In the genomic region with DNA sequence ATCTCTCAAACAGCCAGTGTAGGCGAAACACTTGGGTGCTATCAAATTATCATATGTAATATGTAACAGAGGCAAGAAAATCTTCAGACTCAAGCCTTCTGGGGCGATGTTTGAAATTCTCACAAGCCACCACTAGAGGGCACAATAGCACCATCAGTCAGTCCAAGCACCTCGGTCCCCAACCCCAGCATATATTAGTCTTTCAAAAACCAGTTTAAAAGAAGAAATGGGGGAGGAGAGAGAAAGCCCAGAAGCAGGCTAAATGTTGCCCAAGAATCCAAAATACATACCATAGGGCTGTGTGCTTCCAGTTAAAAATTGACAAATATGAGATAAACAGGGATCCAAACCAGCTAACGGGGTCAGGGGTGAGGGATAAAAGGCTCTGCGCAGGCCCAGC, we compare ENCODE assay signal across 9 mouse cellular contexts. TPM values are rescaled to one million over a fixed set of nuclear protein-coding genes. Genes with fewer than 3 reads are reported as not detected.
DNase-seq lines count a peak whose midpoint lies in the region; ATAC-seq and TF ChIP-seq lines count a peak whose summit lies in the region.
"Had no signal": no experiment of that assay in that cellular context is flagged by ENCODE, and none has a peak within 500 bp of the region (broad histone marks: within the 10 kb centered on the region; RNA-seq: fewer than 3 reads in every experiment).

No protein-coding gene starts in this region.

- 37% methylated on average over 5 of the region's 5 CpGs for WGBS in lung, adult 2 months

- ATAC-seq in CD4-positive, CD25-positive, alpha-beta regulatory T cell, adult 4 months: no peak

- H3K9me3 ChIP-seq in MEL (replicated peaks; ENCODE audit: insufficient read depth, low read length): no peaks in the 10 kb centered on the region

- TF ChIP-seq CTCF in MEL (IDR thresholded peaks at IDR 0.05 in 2 of 3, conservative IDR thresholded peaks at IDR 0.05 in 1 of 3; ENCODE audit: control insufficient read depth in 1 of 3, insufficient read depth in 1 of 3, low read depth in 2 of 3, low read length in 3 of 3, poor library complexity in 1 of 3, severe bottlenecking in 1 of 3): peak; percentile 53 to 72 (median 65)
- peak; percentile 84 for TF ChIP-seq CTCF in lung, adult 2 months (IDR thresholded peaks at IDR 0.05; ENCODE audit: insufficient read depth, low read length)

- peaks cover 0 to 2% of the 10 kb centered on the region in 2 experiments; a peak in 1 of 4 replicates for H3K36me3 ChIP-seq in MEL (ENCODE audit: control insufficient read depth in 1 of 2, insufficient read depth in 2 of 2, low read length in 2 of 2)

- H3K27me3 ChIP-seq in MEL (ENCODE audit: control insufficient read depth in 1 of 2, insufficient read depth in 2 of 2, low read length in 2 of 2): no peaks in the 10 kb centered on the region; a peak in 1 of 4 replicates

- TF ChIP-seq EP300 in MEL (IDR thresholded peaks at IDR 0.05; ENCODE audit: low read depth in 1 of 2, low read length in 2 of 2): no peak

- no peak overlapping the region for H3K4me3 ChIP-seq in MEL (ENCODE audit: control insufficient read depth in 1 of 2, insufficient read depth in 1 of 2, low read depth in 2 of 2, low read length in 2 of 2)
- H3K4me3 ChIP-seq in lung, adult 2 months (replicated peaks; ENCODE audit: extremely low read depth, low read depth, low read length): no peak overlapping the region

- no peak overlapping the region for H3K27ac ChIP-seq in MEL (ENCODE audit: control insufficient read depth, low read depth, low read length)
- H3K27ac ChIP-seq: macrophage had no signal

- peaks cover 2% of the 10 kb centered on the region for H3K79me2 ChIP-seq in MEL (ENCODE audit: control insufficient read depth, insufficient read depth, low read length, poor library complexity)

- TF ChIP-seq RAD21 in MEL (IDR thresholded peaks at IDR 0.05; ENCODE audit: low read depth, low read length): peak; percentile 83

- H3K4me1 ChIP-seq in MEL (ENCODE audit: control insufficient read depth in 1 of 2, insufficient read depth in 2 of 2, low read length in 2 of 2): peaks cover 0 to 4% of the 10 kb centered on the region in 2 experiments; a peak in 1 of 4 replicates
- no peaks in the 10 kb centered on the region; the same call in none of the 2 replicates for H3K4me1 ChIP-seq in lung, adult 2 months (ENCODE audit: control insufficient read depth, insufficient read depth, low read length)

- TF ChIP-seq POLR2A in MEL (IDR thresholded peaks at IDR 0.05; ENCODE audit: control insufficient read depth in 1 of 2, insufficient read depth in 1 of 2, low read depth in 1 of 2, low read length in 2 of 2, poor library complexity in 1 of 2): no peak
- TF ChIP-seq POLR2A in lung, adult 2 months (IDR thresholded peaks at IDR 0.05; ENCODE audit: borderline replicate concordance, extremely low read depth, low read depth, low read length): no peak

- peak; percentile 89 for DNase-seq in CD4-positive, CD25-positive, alpha-beta regulatory T cell, adult 2 months (ENCODE audit: low read depth, low spot score)
- peak; percentile 79 for DNase-seq in MEL (ENCODE audit: low read depth, low spot score)
- peak; percentile 72 for DNase-seq in cerebellum, adult 8-10 months
- peak; percentile 59 to 79 for DNase-seq in frontal cortex, postnatal 10 days (ENCODE audit: low spot score in 2 of 2)
- peak; percentile 80 for DNase-seq in kidney, postnatal 14 days
- peak; percentile 59 for DNase-seq in lung, adult 2 months
- peak; percentile 73 to 74 for DNase-seq in right cerebral cortex, postnatal 36 days (ENCODE audit: low spot score in 2 of 2)

- no peak overlapping the region for H3K9ac ChIP-seq in MEL (ENCODE audit: control insufficient read depth, low read depth, low read length, poor library complexity, severe bottlenecking)

TF ChIP-seq in MEL, 35 proteins besides CTCF, POLR2A, EP300 and RAD21:
- TF ChIP-seq POLR2AphosphoS2 (IDR thresholded peaks at IDR 0.05; ENCODE audit: low read length) (no peak), MAZ (IDR thresholded peaks at IDR 0.05; ENCODE audit: low read depth, low read length) (no peak), NELFE (IDR thresholded peaks at IDR 0.05; ENCODE audit: low read depth, low read length) (no peak), ZC3H11A (IDR thresholded peaks at IDR 0.05; ENCODE audit: low read depth, low read length) (peak; percentile 90), SMC3 (IDR thresholded peaks at IDR 0.05; ENCODE audit: low read depth, low read length) (peak; percentile 87)

RNA-seq across cellular contexts. Expression of gene Teddm1a, which starts 3.4 kb away (rescaled TPM):
- under 1 TPM in 1 of 2 experiments, not detected in 1; 0.48 TPM for polyA plus RNA-seq in CD4-positive, CD25-positive, alpha-beta regulatory T cell, adult 4 months (2017; shearing (Covaris generic))
- total RNA-seq in MEL (2012; rRNA removed): not detected in 2 replicates
- polyA plus RNA-seq in MEL (2012; ENCODE audit: insufficient read depth in 1 of 2, insufficient read length in 2 of 2, low read depth in 1 of 2, low replicate concordance in 2 of 2, missing spikeins in 1 of 2): not detected
- not detected in 2 replicates for polyA plus RNA-seq in lung, adult 2 months (2012; rRNA removed)
- polyA plus RNA-seq: macrophage had no signal

RNA-seq across cellular contexts. Expression of gene Glul, which starts 4.8 kb away (rescaled TPM):
- 10 to 100 TPM; 29.7 to 36.7 TPM for polyA plus RNA-seq in CD4-positive, CD25-positive, alpha-beta regulatory T cell, adult 4 months (2017; shearing (Covaris generic))
- total RNA-seq in MEL (2012; rRNA removed): 46.1 and 47.2 TPM in 2 replicates
- polyA plus RNA-seq in MEL (2012; ENCODE audit: insufficient read depth in 1 of 2, insufficient read length in 2 of 2, low read depth in 1 of 2, low replicate concordance in 2 of 2, missing spikeins in 1 of 2): 10 to 100 TPM in 1 of 2 experiments, not detected in 1; 81.1 TPM
- 190 and 219 TPM in 2 replicates for polyA plus RNA-seq in lung, adult 2 months (2012; rRNA removed)

RNA-seq across cellular contexts. Expression of gene Teddm2, which starts 5.0 kb away (rescaled TPM):
- polyA plus RNA-seq in CD4-positive, CD25-positive, alpha-beta regulatory T cell, adult 4 months (2017; shearing (Covaris generic)): under 1 TPM; 0.38 to 0.81 TPM
- total RNA-seq in MEL (2012; rRNA removed): 0.07 and 0.08 TPM in 2 replicates
- under 1 TPM in 1 of 2 experiments, not detected in 1; 0.22 TPM for polyA plus RNA-seq in MEL (2012; ENCODE audit: insufficient read depth in 1 of 2, insufficient read length in 2 of 2, low read depth in 1 of 2, low replicate concordance in 2 of 2, missing spikeins in 1 of 2)
- 0.43 and 0.44 TPM in 2 replicates for polyA plus RNA-seq in lung, adult 2 months (2012; rRNA removed)

RNA-seq across cellular contexts. Expression of gene Teddm1b, which starts 20.8 kb away (rescaled TPM):
- polyA plus RNA-seq in CD4-positive, CD25-positive, alpha-beta regulatory T cell, adult 4 months (2017; shearing (Covaris generic)): under 1 TPM in 1 of 2 experiments, not detected in 1; 0.20 TPM
- total RNA-seq in MEL (2012; rRNA removed): 0.10 TPM in 1 of 2 replicates, not detected in the other
- polyA plus RNA-seq in MEL (2012; ENCODE audit: insufficient read depth in 1 of 2, insufficient read length in 2 of 2, low read depth in 1 of 2, low replicate concordance in 2 of 2, missing spikeins in 1 of 2): under 1 TPM in 1 of 2 experiments, not detected in 1; 0.50 TPM
- not detected in 2 replicates for polyA plus RNA-seq in lung, adult 2 months (2012; rRNA removed)
- polyA plus RNA-seq: macrophage had no signal

RNA-seq across cellular contexts. Expression of gene Rgsl1, which starts 51.0 kb away (rescaled TPM):
- polyA plus RNA-seq in CD4-positive, CD25-positive, alpha-beta regulatory T cell, adult 4 months (2017; shearing (Covaris generic)): under 1 TPM in 1 of 2 experiments, not detected in 1; 0.20 TPM
- total RNA-seq in MEL (2012; rRNA removed): not detected in 2 replicates
- not detected for polyA plus RNA-seq in MEL (2012; ENCODE audit: insufficient read depth in 1 of 2, insufficient read length in 2 of 2, low read depth in 1 of 2, low replicate concordance in 2 of 2, missing spikeins in 1 of 2)
- polyA plus RNA-seq in lung, adult 2 months (2012; rRNA removed): 0.08 and 0.25 TPM in 2 replicates
